Mouse (Mus musculus) lung, postnatal 4 days (tissue): ENCODE measurements around the gene Rell1.
A peak's percentile ranks its signal among the peaks of the same experiment; 100 is the strongest.

ENCODE experiments used
- DNase-seq, 2 experiments: peaks; one replicate each; pipeline ENCODE4 v3.0.0; 2021

The Rell1 gene

DNA sequence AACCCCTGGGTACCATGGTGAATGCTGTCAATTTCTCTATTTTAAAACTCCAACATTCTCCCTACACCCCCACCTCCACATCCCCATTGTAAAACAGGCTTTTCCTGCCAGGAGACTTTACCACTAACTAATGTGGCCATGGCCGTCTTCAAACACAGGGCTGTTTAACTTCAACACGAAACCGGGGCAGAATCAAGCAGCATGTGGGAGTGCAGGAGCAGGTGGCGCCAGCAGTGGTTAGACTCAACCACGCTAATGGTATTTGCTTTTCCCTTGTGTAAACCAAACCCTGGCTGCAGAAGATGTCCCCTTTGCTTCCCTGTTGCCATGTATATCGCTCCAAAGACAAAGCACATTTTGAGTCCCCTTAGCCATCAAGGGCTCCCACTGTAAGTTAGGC, 76.8 kb downstream of the Rell1 start:
- DNase-seq: no peak

- no peak for DNase-seq
These were observed 77.5 kb downstream of the Rell1 start for GRCm38 (mm10) chr5:63891241-63891640.

DNA sequence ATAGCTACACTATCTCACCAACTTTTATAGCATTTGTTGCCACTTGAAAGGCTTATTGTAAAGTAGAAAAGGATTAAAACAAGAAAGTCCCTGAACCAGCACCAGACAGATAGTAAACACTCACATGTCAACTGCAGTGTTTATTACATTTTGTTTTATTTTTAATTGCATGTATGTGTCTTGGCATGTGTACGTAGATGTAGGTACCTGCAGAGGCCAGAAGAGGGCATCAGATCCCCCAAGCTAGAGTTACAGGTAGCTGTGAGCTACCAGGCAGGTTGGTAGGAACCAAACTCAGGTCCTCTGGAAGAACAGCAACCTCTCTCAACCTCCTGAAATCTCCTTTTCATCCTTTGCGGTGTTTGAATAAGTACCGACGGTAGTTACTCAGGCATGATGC, 81.6 kb downstream of the Rell1 start:
- DNase-seq: no peak

DNA sequence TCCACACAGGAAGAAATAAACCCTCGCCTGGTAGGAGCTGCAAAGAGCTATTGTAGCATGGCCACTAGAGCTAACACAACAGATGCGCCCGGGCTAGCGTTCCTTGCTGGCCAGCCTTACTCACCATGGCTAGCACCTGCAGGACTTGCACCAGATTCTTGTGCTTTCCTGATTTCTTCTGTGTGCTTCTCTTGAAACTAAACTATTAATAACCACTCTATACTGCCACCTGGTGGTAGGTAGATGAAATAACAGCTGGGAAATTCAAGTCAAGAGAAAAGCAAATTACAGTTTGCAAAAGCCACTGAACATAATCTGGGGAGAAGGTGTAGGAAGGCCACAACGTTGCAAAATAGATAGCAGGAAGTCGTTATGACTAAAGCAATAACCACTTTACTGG, 82.0 kb downstream of the Rell1 start:
- peak in 1 of 2 experiments; percentile 15 for DNase-seq

DNA sequence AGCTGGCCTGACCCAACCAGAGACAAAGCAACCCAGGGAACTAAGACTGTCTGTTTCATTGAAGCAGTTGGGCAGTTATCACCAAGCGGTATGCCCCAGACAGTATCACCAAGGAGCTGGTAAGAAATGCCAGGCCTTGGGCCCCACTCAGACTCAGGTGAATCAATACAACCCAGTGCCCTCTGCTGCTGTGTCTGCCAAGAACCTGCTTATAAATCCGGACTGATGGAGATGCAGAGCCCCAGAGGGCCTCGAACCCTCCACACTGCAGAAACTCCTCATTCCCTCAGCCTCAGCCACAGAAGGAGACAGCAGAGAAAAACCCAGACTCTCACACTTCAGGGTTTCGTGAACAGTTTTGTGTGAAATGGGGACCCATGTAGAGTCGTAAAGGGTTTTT, 82.4 kb downstream of the Rell1 start:
- no peak for DNase-seq

GRCm38 (mm10) chr5:63879026-63879425, 89.7 kb downstream of the Rell1 start:
- no peak for DNase-seq

DNA sequence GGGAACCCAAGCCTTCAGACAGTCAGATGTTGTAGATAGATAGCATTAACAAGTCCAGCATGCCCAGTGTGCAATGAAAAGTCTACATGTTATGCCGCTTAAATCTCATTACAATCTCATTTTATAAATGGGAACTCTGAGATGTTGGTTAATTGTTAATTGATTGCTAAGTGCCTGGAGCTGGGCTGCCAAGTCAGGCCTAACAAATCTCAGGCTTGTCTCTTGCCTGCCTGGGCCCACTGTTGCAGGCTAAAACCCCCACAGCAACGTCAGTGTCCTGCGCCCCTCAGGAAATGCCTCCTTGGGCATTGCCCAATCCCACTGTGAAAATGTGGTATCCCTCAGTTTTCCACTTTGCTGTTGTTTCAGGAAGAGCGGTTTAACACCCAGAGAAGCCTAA, 92.6 kb downstream of the Rell1 start:
- DNase-seq: no peak

GRCm38 (mm10) chr5:63874880-63875279, 93.8 kb downstream of the Rell1 start:
- DNase-seq: peak; percentile 44 to 52

DNA sequence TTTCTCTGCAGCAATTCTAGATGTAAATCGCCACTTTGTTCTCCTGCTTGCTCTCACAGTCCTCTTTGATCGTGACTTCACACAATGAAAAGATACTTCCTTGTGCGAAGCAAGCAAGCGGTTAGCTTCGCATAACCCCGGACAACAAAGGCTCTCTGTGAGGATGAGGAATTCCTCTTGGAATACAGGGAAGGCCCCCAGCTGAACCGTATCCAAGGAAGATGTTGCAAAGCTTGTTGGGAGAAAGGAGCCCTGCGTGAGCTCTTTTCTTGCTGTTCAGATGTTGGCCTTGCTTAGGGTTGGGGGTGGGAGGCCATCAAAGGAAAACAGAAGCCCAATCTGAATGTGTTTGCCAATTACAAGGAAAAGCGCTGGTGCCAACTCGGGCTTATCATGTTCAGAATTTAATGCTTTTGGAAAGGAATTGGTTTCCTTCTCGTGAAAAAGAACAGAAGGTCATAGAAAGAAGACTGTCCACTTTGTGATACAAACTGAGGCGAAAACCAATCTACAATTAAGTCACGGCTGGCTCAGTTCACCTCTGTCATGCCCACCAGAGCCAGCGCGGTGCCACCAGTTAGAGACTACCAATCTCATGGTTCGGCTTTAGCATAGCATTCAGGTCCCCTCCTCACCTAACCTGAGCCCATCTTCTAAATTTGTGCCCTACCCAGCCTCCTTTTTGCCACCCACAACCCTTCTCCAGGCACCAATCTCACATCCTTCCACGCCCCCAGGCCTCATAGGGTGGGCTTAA, 96.3 kb downstream of the Rell1 start:
- DNase-seq: no peak

- no peak for DNase-seq
These were observed 101.3 kb downstream of the Rell1 start for GRCm38 (mm10) chr5:63867421-63867820.

DNA sequence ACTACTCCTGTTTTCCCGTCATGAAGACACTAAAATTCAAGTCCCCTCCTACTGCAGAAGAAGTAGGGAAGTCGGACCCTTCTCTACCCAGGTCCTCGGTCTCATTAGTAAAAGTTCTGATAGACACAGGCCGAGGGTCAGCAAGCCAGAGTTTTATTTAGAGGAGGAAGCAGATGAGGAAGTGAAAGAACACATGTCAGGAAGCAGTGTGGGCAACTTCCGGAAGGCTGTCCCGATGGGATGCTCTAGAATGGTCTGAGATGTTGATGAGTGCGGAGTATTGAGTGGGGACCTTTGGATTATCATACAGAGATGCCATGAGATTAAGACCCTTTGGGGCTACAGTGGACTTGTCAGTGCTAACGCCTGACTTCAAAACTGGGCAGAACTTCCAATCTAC, 109.8 kb downstream of the Rell1 start:
- no peak for DNase-seq
